Mouse (Mus musculus): ENCODE measurements around the gene Tsen54.

Gene Tsen54

GRCm38 (mm10) chr11:115803072-115803709, 11.3 kb upstream of the Tsen54 start:
- DNase-seq (ENCODE audit: low read depth, low spot score): no peak

GRCm38 (mm10) chr11:115805005-115805404, 9.5 kb upstream of the Tsen54 start:
- DNase-seq (ENCODE audit: low read depth, low spot score): peak; percentile 57

- DNase-seq (ENCODE audit: low read depth, low spot score): no peak
Measured at GRCm38 (mm10) chr11:115806154-115806553, 8.4 kb upstream of the Tsen54 start.

- DNase-seq (ENCODE audit: low read depth, low spot score): no peak
Measured at GRCm38 (mm10) chr11:115807306-115807705, 7.2 kb upstream of the Tsen54 start.

DNA sequence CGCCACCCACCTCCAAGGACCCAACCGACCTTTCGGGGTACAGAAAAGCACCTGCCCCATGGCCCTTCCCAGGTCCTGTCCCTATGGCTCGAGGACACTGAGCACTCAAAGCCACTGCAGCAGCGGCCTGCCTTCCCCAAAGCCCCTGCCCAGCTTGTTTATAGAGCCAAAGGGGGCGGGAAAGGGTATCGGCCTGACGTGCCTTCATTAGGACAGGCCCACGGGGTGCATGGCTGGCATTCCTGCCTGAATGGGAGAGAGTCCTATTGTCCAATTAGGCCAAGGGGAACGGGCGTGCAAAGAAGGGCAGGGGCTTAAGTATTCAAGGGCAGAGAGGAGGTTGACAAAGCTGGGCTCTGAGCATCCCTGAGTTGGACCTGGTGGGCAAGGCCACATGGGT, 6.6 kb upstream of the Tsen54 start:
- no peak for DNase-seq (ENCODE audit: low read depth, low spot score)

- no peak for DNase-seq (ENCODE audit: low read depth, low spot score)
Measured at GRCm38 (mm10) chr11:115808696-115809310, 5.7 kb upstream of the Tsen54 start.

GRCm38 (mm10) chr11:115809311-115809781, 5.2 kb upstream of the Tsen54 start:
- DNase-seq (ENCODE audit: low read depth, low spot score): no peak

DNA sequence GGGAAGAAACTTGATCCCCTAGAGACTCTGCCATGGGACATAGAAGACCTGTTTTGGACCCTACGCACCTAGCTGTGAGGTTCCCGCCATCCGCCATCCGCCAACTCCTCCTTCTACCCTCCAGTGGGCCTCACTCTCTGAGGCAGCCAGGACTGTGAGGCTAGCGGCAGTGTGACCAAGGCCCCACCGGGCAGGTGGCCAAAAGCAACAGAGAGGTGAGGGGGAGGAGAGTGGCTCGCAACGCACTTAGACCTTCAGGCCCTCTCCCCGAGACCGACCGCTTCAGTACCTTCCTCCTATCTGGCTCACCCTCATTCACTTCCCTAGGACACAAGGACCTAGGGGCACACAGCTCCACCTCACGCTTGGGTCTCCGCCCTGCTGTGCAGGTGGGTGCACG, 4.1 kb upstream of the Tsen54 start:
- no peak for DNase-seq (ENCODE audit: low read depth, low spot score)

DNA sequence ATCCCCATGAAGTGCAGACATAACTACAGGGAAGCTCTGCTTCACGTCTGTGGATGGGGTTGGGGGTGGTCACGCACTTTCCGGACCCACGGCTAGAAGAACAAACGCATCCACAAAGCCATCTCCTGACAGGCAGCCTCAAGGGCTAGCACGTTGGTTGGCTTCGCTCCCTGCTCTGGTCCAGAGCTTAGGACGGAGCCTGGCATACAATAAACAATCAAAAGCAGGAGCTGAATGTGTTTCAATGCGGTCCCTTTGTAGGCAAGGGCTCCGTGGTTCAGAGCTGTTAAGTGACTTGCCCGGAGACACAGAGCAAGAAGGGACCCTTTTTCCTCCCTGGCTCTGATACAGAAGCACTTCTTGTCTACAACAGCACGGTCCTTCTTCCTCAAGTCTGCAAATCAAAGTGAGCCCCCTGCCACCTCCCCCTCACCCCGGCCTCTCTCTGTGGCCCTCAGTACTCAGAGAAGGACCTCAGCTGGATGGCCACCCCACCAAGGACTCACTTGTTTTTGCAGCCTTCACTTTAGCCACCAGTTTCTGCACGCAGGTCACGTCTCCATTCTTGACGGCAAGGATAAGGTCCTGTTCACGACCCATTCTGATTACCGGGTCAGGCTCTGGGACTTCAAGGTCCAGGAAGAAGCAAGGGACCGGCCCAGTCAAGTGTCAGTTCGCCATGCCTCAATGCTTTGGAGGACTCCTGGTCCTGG, 3.0 kb upstream of the Tsen54 start:
- DNase-seq (ENCODE audit: low read depth, low spot score): no peak

DNA sequence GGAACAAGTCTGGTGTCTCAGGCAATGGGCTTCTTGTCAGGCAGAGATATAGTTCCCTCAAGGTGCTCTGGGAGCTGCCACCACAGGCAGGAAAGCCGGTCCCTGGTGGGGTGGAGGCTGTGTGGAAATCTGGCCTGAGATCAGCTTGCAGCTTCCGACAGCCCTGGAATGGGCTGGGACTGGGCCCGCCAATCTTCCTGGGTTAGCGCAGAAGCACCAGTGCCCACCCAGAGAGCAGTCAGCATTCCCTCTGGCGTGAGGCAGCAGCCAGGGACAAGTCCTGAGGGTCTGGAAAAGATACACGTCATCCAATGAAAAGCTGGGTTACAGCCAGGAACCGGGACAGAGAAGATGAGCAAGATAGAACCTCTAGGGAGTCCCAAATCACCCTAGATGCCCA, 2.4 kb upstream of the Tsen54 start:
- DNase-seq (ENCODE audit: low read depth, low spot score): no peak

GRCm38 (mm10) chr11:115812533-115813420, 1.7 kb upstream of the Tsen54 start:
- DNase-seq (ENCODE audit: low read depth, low spot score): no peak

DNA sequence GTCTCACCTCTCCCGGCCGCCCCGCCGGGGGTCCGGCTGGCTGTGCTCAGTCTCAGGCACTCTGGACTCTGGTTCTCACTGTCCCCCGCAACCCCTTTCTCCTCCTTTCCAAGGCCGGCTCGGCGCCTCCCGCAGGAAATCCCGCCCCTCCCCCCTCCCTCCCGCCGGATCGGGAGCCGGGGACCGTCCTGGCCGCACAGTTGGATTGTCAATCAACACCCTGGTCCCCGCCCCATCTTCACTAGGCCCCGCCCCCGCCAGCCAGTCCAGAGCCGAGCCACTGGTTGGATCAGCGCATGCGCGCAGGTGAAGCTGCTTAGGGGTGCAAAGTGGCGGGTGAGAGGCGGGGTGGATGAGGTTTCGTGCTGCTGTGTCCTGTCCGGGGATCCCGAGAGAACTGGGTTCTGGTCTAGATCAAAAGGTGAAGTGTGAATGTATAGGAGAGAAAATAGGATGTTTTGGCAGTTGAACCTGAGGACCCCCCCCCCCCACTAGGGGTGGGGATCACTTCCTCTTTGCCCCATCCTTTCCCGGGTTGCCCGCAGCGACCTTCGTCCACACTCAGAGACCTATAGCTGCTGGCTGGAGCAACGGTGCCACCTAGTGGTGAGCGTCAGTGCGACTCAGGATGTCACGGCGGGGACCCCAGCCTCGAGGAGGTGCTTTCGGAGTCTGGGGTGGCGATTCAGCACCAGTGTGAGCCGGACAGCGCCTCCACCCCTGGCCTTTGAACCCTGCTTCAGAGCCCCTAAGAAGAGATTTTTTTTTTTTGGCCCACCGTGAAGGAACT, 822 bp upstream of the Tsen54 start, which contains the start of gene Caskin2:
Gene Caskin2, minus strand, starts transcription at position 133 of the 790 bp plus-strand sequence.
- DNase-seq (ENCODE audit: low read depth, low spot score): peak; percentile 97

GRCm38 (mm10) chr11:115817331-115817730, 2.8 kb downstream of the Tsen54 start:
- no peak for DNase-seq (ENCODE audit: low read depth, low spot score)

- no peak for DNase-seq (ENCODE audit: low read depth, low spot score)
Measured at GRCm38 (mm10) chr11:115819915-115820623, 5.5 kb downstream of the Tsen54 start.

- DNase-seq (ENCODE audit: low read depth, low spot score): no peak
Measured at GRCm38 (mm10) chr11:115821001-115821400, 6.5 kb downstream of the Tsen54 start.

DNA sequence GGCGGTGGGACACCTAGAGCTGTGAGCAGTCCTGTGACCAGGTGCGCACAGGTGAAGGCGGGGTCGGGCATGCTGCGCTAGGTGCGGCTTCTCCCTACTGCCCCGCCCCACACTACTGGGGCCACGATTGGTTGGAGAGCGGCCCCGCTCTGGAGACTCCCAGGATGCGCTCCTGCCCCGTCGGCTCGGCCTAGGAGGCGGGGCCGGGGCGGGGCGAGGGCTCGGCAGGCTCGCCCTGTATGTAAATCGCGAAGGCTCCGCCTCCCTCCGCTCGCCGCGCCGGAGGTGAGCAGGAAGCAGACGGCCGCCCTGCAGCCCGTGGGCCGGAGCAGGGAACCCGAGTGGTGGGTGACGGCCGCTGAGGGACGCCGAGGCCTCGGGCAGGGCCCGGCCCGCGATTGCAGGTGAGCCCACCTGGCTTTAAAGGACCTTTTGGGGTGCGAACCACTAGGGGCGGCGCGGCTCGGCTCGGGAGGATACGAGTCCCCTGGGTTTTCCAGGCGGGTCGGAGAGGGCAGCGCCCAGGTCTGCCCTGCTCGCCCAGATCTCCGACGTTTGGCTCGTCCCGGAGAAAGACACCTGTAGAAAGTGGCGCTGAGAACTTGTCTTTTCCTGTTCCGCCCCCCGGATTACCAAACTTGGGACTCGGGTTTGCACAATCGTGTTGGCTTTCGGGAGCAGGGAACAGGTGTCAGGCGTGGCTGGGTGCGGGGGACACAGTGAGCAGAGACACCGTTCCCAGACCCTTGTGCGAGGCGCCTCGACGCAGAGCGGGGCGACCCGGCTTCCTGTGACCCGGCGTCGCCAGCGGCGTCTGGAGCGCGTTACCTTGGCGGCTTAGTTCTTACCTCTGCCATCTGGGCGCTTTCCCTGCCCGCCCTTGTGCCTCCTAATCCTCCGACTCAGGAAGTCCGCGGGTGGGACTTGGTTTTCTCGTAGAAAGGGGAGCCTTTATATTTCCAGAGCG, 9.5 kb downstream of the Tsen54 start, which contains the start of gene Llgl2:
Gene Llgl2, plus strand, starts transcription at position 276 of the 967 bp plus-strand sequence.
- peak; percentile 86 for DNase-seq (ENCODE audit: low read depth, low spot score)

DNA sequence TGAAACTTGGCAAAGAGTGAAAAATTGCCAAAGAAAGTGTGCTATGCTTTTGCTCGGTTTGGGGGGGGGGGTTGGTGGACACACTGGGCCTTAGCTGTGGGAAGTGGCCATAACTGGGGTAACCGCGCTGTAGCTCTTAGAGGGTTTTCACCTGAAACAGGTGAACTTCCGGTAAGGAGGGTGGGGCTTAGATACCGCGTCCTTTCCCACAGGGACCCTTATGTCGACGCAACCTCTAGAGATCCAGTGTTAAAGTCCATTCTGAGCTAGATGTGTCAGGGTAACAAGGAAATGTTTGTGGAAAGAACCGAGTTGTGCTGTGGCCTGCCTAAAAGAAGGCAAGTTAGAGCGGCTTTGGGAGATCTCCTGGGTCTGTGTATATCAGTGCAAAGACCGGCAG, 10.3 kb downstream of the Tsen54 start:
- no peak for DNase-seq (ENCODE audit: low read depth, low spot score)

- no peak for DNase-seq (ENCODE audit: low read depth, low spot score)
Measured at GRCm38 (mm10) chr11:115826487-115826886, 12.0 kb downstream of the Tsen54 start.

GRCm38 (mm10) chr11:115827624-115828023, 13.1 kb downstream of the Tsen54 start:
- no peak for DNase-seq (ENCODE audit: low read depth, low spot score)
